Mouse (Mus musculus): Measurements from ENCODE around the gene Ppp2r5e. TPM values are rescaled to one million over a fixed set of nuclear protein-coding genes. Genes with fewer than 3 reads are reported as not detected.
A peak's percentile ranks its signal among the peaks of the same experiment; 100 is the strongest.

The Ppp2r5e gene
- 21.4 TPM in 2 replicates for polyA plus RNA-seq (2015; fragmentation: Nextera tagmentation; extraction: Ambion mirVana)

DNA sequence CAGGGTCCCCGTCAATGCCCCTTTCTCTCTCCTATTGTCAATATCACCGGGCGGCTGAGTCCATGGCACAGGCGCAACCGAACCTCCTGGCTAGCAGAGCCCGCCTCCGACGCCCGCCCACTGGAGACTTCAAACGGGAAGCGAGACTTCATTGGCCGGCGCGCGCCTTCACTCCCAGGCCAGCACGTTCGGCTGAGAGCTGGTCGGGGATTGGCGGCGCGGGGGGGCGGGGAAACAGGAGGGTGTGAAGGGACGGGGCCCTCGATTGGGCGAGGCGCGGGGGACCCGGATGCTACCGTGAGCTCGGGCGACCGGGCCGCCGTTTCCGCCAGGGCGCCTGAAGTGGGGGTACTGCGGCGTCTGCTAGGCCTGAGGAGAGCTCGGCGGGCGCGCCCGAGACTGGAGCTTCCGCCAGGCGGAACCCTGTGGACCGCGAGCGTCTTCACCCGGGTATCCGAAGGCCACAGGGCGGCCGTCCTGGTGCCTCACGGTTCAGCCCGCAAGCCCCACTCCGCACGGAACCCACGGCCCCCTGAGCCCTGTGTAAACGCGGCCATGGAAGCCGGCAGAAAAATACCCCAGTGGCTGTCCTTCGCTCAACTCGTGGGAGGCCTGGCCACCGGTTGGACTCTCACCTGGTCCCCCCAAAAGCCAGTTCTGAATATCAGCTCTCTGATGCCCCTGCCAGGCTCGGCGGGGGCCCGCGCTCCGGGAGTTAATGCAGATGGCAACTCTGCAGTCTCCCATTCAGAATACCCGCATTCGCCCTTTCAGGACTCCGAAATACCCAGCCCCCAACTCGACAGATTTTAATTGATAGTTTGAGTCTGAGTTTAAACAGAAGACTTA is at the start of gene Ppp2r5e:
Gene Ppp2r5e (minus strand): TSS at position 92 of the 849 bp plus-strand sequence.
- Histone ChIP-seq H3K27ac (peak within 1 kb of the TSS; percentile 99), H3K9me3 (no peaks in the 10 kb centered on the region), H3K4me3 (replicated peaks) (peak within 1 kb of the TSS; percentile 100), H3K27me3 (no peaks in the 10 kb centered on the region), H3K4me2 (replicated peaks) (peak within 1 kb of the TSS; percentile 86), H3K4me1 (replicated peaks) (peaks cover 24% of the 10 kb centered on the region), H3K36me3 (peaks cover 11% of the 10 kb centered on the region), H3K9ac (replicated peaks) (peak within 1 kb of the TSS; percentile 99)
- WGBS: under 1% methylated on average over 72 of the region's 72 CpGs
- peak; percentile 99 for ATAC-seq

GRCm38 (mm10) chr12:75645780-75646179 is 49.7 kb upstream of the Ppp2r5e start:
- Histone ChIP-seq H3K27ac (no peak overlapping the region), H3K27me3 (no peaks in the 10 kb centered on the region), H3K4me2 (replicated peaks) (no peak overlapping the region), H3K4me3 (replicated peaks) (no peak overlapping the region), H3K9ac (replicated peaks) (no peak overlapping the region), H3K9me3 (no peaks in the 10 kb centered on the region), H3K4me1 (replicated peaks) (peaks cover 14% of the 10 kb centered on the region), H3K36me3 (no peaks in the 10 kb centered on the region)
- ATAC-seq: no peak
- 76% methylated on average over 1 of the region's 1 CpGs for WGBS

DNA sequence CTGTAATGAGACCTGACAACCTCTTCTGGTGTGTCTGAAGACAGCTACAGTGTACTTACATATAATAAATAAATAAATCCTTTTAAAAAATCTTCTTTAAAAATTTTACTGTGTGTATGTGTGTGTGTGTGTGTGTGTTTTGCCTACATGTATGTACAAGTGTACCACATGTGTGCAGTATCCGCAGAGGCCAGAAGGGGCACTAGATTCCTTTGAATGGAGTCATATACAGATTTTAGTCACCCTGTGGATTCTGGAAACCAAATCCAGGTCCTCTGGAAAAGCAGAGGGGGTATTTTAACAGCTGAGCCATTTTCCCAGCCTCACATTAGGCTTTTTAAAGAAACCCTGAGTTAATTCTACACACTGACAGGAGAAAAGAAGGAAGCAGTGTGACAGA is 45.7 kb upstream of the Ppp2r5e start:
- H3K27ac ChIP-seq: no peak overlapping the region
- H3K4me1 ChIP-seq (replicated peaks): no peaks in the 10 kb centered on the region
- H3K36me3 ChIP-seq: no peaks in the 10 kb centered on the region
- no peak overlapping the region for H3K4me3 ChIP-seq (replicated peaks)
- no peak overlapping the region for H3K9ac ChIP-seq (replicated peaks)
- no peaks in the 10 kb centered on the region for H3K27me3 ChIP-seq
- no peaks in the 10 kb centered on the region for H3K9me3 ChIP-seq
- WGBS: 97% methylated on average over 1 of the region's 1 CpGs
- ATAC-seq: no peak
- H3K4me2 ChIP-seq (replicated peaks): no peak overlapping the region

DNA sequence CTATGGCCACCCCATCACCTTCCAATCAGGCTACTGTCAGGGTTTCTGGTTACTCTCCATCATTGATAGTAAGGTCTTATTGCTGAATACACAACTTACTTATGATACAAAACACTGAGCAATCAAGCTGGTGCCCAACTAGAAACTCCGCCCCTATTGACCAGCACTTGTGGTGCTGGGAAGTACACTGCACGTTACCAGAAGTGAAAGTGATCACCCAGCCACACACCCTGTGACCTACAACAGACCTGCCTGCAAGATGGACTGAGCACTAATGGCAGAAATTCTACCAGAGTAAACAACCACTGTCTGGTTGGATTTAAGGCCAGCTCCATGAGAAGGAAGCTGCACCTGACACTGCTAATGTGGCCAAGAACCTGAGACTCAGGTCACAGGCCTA is 42.3 kb upstream of the Ppp2r5e start:
- 90% methylated on average over 2 of the region's 2 CpGs for WGBS

GRCm38 (mm10) chr12:75637103-75637502 is 41.1 kb upstream of the Ppp2r5e start:
- H3K4me2 ChIP-seq (replicated peaks): no peak overlapping the region
- ATAC-seq: no peak
- 92% methylated on average over 3 of the region's 3 CpGs for WGBS

More for the DNA sequence above, 42.3 kb upstream of the Ppp2r5e start:
- ATAC-seq: no peak
- H3K36me3 ChIP-seq: no peaks in the 10 kb centered on the region
- no peak overlapping the region for H3K27ac ChIP-seq
- H3K27me3 ChIP-seq: no peaks in the 10 kb centered on the region
- H3K4me2 ChIP-seq (replicated peaks): no peak overlapping the region
- H3K9ac ChIP-seq (replicated peaks): no peak overlapping the region
- no peaks in the 10 kb centered on the region for H3K4me1 ChIP-seq (replicated peaks)
- H3K4me3 ChIP-seq (replicated peaks): no peak overlapping the region
- H3K9me3 ChIP-seq: no peaks in the 10 kb centered on the region

GRCm38 (mm10) chr12:75635771-75636430 is 39.9 kb upstream of the Ppp2r5e start:
- no peaks in the 10 kb centered on the region for H3K9me3 ChIP-seq
- peaks cover 10% of the 10 kb centered on the region for H3K36me3 ChIP-seq
- no peaks in the 10 kb centered on the region for H3K27me3 ChIP-seq
- H3K4me2 ChIP-seq (replicated peaks): no peak overlapping the region
- no peaks in the 10 kb centered on the region for H3K4me1 ChIP-seq (replicated peaks)
- no peak overlapping the region for H3K4me3 ChIP-seq (replicated peaks)
- H3K27ac ChIP-seq: no peak overlapping the region
- H3K9ac ChIP-seq (replicated peaks): no peak overlapping the region
- ATAC-seq: no peak
- WGBS: 91% methylated on average over 10 of the region's 10 CpGs

More at GRCm38 (mm10) chr12:75637103-75637502, 41.1 kb upstream of the Ppp2r5e start:
- Histone ChIP-seq H3K4me3 (replicated peaks) (no peak overlapping the region), H3K9me3 (no peaks in the 10 kb centered on the region), H3K9ac (replicated peaks) (no peak overlapping the region), H3K27me3 (no peaks in the 10 kb centered on the region), H3K36me3 (peaks cover 9% of the 10 kb centered on the region), H3K27ac (no peak overlapping the region), H3K4me1 (replicated peaks) (no peaks in the 10 kb centered on the region)

- H3K36me3 ChIP-seq: peaks cover 10% of the 10 kb centered on the region
- no peaks in the 10 kb centered on the region for H3K9me3 ChIP-seq
- H3K4me3 ChIP-seq (replicated peaks): no peak overlapping the region
- 71% methylated on average over 1 of the region's 1 CpGs for WGBS
- no peaks in the 10 kb centered on the region for H3K27me3 ChIP-seq
- H3K9ac ChIP-seq (replicated peaks): no peak overlapping the region
- no peak overlapping the region for H3K4me2 ChIP-seq (replicated peaks)
- H3K4me1 ChIP-seq (replicated peaks): no peaks in the 10 kb centered on the region
- H3K27ac ChIP-seq: no peak overlapping the region
- ATAC-seq: no peak
Measured at GRCm38 (mm10) chr12:75629618-75630017, 33.6 kb upstream of the Ppp2r5e start.

DNA sequence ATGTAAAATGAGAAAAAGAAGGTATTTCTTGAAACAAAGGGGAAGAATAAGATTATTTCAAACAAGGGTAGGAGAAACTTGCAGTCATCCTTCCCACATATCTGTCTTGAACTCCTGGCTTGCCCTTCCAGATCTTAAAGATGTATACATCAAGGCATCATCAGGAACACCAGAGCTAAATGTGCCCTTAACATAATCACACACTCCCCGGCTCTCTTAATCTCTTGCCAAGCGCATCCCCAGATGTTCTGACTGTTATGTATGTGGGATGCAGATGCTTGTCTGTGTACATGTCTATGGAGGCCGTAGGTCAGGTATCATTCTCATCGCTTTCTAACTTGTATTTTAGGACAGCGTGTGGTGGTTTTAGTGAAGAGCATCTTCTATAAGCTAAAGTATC is 27.2 kb upstream of the Ppp2r5e start:
- no peak for ATAC-seq
- Histone ChIP-seq H3K4me1 (replicated peaks) (no peaks in the 10 kb centered on the region), H3K9me3 (0 out of 2 replicates have a peak, but pooled peaks cover 4% of the 10 kb centered on the region), H3K9ac (replicated peaks) (no peak overlapping the region), H3K4me2 (replicated peaks) (no peak overlapping the region), H3K27me3 (no peaks in the 10 kb centered on the region), H3K4me3 (replicated peaks) (no peak overlapping the region), H3K27ac (no peak overlapping the region), H3K36me3 (no peaks in the 10 kb centered on the region)
- 95% methylated on average over 5 of the region's 5 CpGs for WGBS

DNA sequence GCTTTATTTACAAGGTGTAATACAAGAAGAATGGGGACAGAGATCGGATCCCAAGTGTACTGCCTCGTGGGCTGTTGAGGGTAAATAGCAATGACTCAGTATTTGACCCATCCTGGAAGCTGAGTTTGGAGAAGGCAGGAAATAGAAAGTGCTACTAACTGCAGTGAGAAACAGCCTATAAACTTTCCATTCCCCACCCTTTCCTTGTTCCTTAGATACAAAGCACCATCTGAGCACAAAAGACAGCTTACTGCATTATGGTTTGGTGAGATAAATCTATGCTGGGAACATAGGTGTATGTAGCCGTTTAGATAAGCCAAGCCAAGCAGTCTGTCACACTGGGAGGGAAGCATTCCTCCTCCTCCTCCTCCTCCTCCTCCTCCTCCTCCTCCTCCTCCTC is 26.8 kb upstream of the Ppp2r5e start:
- no peak for ATAC-seq
- H3K9ac ChIP-seq (replicated peaks): no peak overlapping the region
- no peak overlapping the region for H3K4me2 ChIP-seq (replicated peaks)
- H3K27me3 ChIP-seq: no peaks in the 10 kb centered on the region
- no peak overlapping the region for H3K4me3 ChIP-seq (replicated peaks)
- no peak overlapping the region for H3K27ac ChIP-seq
- H3K9me3 ChIP-seq: 0 out of 2 replicates have a peak, but pooled peaks cover 4% of the 10 kb centered on the region
- no peaks in the 10 kb centered on the region for H3K36me3 ChIP-seq
- H3K4me1 ChIP-seq (replicated peaks): no peaks in the 10 kb centered on the region
- 84% methylated on average over 3 of the region's 3 CpGs for WGBS

DNA sequence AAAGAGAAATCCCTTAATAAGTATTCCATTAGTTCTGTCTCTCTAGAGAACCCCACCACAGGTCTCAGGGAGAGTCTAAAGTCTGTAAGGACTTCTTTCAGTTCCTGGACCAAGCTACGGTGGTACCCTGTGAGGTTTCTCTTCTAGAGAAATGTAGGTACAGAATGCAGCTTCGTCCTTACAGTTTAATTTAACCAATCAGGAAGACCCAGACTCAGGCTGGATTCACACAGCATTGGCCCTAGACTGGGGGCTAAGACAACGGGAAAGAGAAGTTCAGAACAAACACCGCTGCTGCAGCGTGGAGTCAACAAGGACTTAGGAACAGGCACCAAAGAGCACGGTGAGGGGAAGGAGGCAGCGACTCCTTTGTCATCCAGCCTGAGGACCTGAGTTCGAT is 20.8 kb upstream of the Ppp2r5e start:
- ATAC-seq: no peak
- H3K27ac ChIP-seq: no peak overlapping the region
- H3K36me3 ChIP-seq: no peaks in the 10 kb centered on the region
- 0 out of 2 replicates have a peak, but pooled peaks cover 2% of the 10 kb centered on the region for H3K9me3 ChIP-seq
- no peaks in the 10 kb centered on the region for H3K4me1 ChIP-seq (replicated peaks)
- H3K9ac ChIP-seq (replicated peaks): no peak overlapping the region
- no peak overlapping the region for H3K4me3 ChIP-seq (replicated peaks)
- H3K27me3 ChIP-seq: no peaks in the 10 kb centered on the region
- 56% methylated on average over 8 of the region's 8 CpGs for WGBS
- no peak overlapping the region for H3K4me2 ChIP-seq (replicated peaks)

DNA sequence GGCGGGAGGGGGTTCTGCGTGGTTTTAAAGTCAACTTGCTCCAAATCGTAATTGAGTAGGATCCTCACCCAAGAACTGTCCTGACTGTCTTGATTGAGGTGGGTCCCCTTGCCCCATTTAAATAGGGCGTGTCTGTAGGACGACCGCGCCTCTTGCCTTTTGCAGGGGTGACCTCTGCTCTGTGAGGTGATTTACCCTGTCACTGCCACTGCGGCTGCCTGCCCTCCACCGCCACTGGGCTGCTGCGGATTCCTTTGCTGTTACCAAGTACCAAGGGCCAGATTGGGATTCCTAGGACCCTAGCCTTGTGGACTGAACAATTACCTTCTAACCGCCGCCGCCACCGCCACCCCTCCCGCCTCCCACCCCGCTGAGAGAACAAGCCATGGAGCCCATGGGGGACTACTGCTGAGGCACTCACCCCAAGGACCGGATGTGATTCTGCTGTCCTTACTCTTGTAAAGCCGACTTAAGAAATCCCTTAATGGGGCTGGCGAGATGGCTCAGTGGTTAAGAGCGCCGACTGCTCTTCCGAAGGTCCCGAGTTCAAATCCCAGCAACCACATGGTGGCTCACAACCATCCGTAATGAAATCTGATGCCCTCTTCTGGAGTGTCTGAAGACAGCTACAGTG is 20.2 kb upstream of the Ppp2r5e start:
- WGBS: 5% methylated on average over 23 of the region's 24 CpGs
- H3K36me3 ChIP-seq: no peaks in the 10 kb centered on the region
- H3K4me2 ChIP-seq (replicated peaks): peak overlapping the region; percentile 30
- no peaks in the 10 kb centered on the region for H3K4me1 ChIP-seq (replicated peaks)
- no peak overlapping the region for H3K4me3 ChIP-seq (replicated peaks)
- no peak overlapping the region for H3K27ac ChIP-seq
- H3K9me3 ChIP-seq: no peaks in the 10 kb centered on the region
- H3K27me3 ChIP-seq: no peaks in the 10 kb centered on the region
- no peak for ATAC-seq
- H3K9ac ChIP-seq (replicated peaks): no peak overlapping the region

- H3K36me3 ChIP-seq: no peaks in the 10 kb centered on the region
- no peak overlapping the region for H3K4me3 ChIP-seq (replicated peaks)
- no peaks in the 10 kb centered on the region for H3K27me3 ChIP-seq
- WGBS: 60% methylated on average over 3 of the region's 3 CpGs
- no peaks in the 10 kb centered on the region for H3K9me3 ChIP-seq
- H3K9ac ChIP-seq (replicated peaks): no peak overlapping the region
- H3K4me2 ChIP-seq (replicated peaks): no peak overlapping the region
- no peak for ATAC-seq
- no peak overlapping the region for H3K27ac ChIP-seq
- H3K4me1 ChIP-seq (replicated peaks): no peaks in the 10 kb centered on the region
Measured at GRCm38 (mm10) chr12:75615556-75615955, 19.5 kb upstream of the Ppp2r5e start.

All from midbrain, embryonic 13.5 days (tissue).